Mouse (Mus musculus) midbrain, embryonic 16.5 days (tissue): ENCODE data around the gene Sem1. TPM values are rescaled to one million over a fixed set of nuclear protein-coding genes. Genes with fewer than 3 reads are reported as not detected.
"Not testable (repeated sequence)": the region's sequence is repeated elsewhere in the genome, so short reads cannot be mapped to it uniquely, and the experiment has no call there.

Source experiments
- ATAC-seq: fragments of 200-750 bp; cut with Nextera tagmentation; 2 replicates; pipeline ENCODE4 v1.8.0; 2017; ENCODE audit warnings: moderate TSS enrichment
- H3K27ac ChIP-seq: fragments of 300-500 bp; sonication (generic); 2 replicates; pipeline ENCODE4 v1.5.1; 2014; ENCODE audit warnings: mild to moderate bottlenecking, low read length, mixed read lengths
- H3K27me3 ChIP-seq: fragments of 300-500 bp; sonication (generic); 2 replicates; pipeline ENCODE4 v1.6.1; 2014; ENCODE audit warnings: low read depth, low read length, mixed read lengths; ENCODE audit not compliant: control insufficient read depth, insufficient read depth
- H3K36me3 ChIP-seq: fragments of 300-500 bp; sonication (generic); 2 replicates; pipeline ENCODE4 v1.6.1; 2014; ENCODE audit warnings: mild to moderate bottlenecking, low read length, moderate library complexity, mixed read lengths; ENCODE audit not compliant: control insufficient read depth, insufficient read depth
- H3K4me1 ChIP-seq: fragments of 300-500 bp; sonication (generic); 2 replicates; pipeline ENCODE4 v1.6.1; 2014; ENCODE audit warnings: mild to moderate bottlenecking, low read length, mixed read lengths; ENCODE audit not compliant: control insufficient read depth, insufficient read depth
- H3K4me2 ChIP-seq: fragments of 300-500 bp; sonication (generic); 2 replicates; pipeline ENCODE4 v1.6.1; 2014; ENCODE audit warnings: mild to moderate bottlenecking, low read length, mixed read lengths
- H3K4me3 ChIP-seq: fragments of 300-500 bp; sonication (generic); 2 replicates; pipeline ENCODE4 v1.5.1; 2014; ENCODE audit warnings: low read depth, mild to moderate bottlenecking, low read length, moderate library complexity, mixed read lengths
- H3K9ac ChIP-seq: fragments of 300-500 bp; sonication (generic); 2 replicates; pipeline ENCODE4 v1.6.1; 2014; ENCODE audit warnings: low read depth, low read length, mixed read lengths
- H3K9me3 ChIP-seq: fragments of 300-500 bp; sonication (generic); replicated peaks from 2 replicates; pipeline ENCODE4 v1.6.1; 2014; ENCODE audit warnings: mild to moderate bottlenecking, low read length, mixed read lengths; ENCODE audit not compliant: control insufficient read depth, poor library complexity, severe bottlenecking
- WGBS: fragments of 180-500 bp; shearing (Covaris S2); extraction: QIAGEN DNeasy Blood & Tissue Kit; methylation state at CpG from one replicate; pipeline ENCODE4 v1.1.7; 2014; 5-methylcytosine and 5-hydroxymethylcytosine counted together
- polyA plus RNA-seq: library from polyadenylated mRNA; unstranded; fragments of >200 nt; fragmentation: Nextera tagmentation; extraction: Ambion mirVana; gene quantifications from 2 replicates; pipeline ENCODE4 v1.2.1, GENCODE M21; 2015

Gene Sem1
- polyA plus RNA-seq, 1 experiment from 2014 or later = 118 TPM

DNA sequence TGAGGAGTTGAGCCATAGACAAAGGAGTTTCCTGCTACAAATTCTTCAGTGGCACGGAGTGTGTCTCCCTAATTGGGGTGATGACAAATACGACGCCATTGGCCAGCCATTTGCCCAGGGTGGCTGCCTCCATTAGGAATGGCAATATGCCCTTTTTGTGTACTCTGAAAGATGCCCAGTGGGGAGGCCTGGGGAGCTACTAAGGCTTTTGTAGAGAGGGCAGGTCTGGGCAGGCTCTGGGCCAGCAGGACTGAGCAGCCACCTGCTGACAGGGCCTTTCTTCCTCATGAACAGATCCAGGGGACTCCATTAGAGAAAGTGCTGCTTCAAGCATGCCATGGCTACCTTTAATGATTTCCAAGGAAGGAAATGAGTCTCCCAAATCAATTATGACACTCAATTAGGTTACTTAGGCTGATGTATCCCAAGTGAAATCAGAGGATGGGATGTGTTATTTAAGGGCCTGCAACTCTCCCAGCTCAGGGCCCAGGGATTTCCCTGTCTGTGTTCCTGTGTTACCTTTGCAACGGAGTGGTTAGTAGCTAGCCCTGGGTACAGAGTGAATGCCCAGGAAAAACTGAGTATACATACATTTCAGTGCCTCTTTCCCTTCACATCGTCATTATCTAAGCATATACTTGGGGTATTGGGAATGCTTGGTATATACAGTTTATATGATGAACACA is 41.5 kb downstream of the Sem1 start:
- ATAC-seq = no peak
- Histone ChIP-seq H3K4me1 (no peaks in the 10 kb centered on the region), H3K9me3 (no peaks in the 10 kb centered on the region), H3K4me3 (no peak overlapping the region), H3K9ac (no peak overlapping the region), H3K4me2 (no peak overlapping the region), H3K27ac (no peak overlapping the region), H3K27me3 (no peaks in the 10 kb centered on the region), H3K36me3 (no peaks in the 10 kb centered on the region)
- WGBS = 29% methylated on average over 5 of the region's 5 CpGs

DNA sequence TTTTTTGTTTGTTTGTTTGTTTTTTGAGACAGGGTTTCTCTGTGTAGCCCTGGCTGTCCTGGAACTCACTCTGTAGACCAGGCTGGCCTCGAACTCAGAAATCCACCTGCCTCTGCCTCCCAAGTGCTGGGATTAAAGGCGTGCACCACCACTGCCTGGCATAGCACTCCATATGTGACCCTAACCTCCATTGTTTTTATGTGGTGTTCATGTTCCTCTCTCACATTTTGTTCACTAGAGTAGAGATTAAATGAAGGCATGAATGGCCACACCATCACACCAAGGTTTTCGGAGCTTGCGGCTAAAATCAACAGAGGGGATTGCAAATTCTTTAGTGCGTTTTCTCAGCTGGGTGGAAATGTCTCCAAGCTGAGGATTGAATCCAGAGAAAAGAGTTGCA is 42.1 kb downstream of the Sem1 start:
- ATAC-seq, H3K36me3 ChIP-seq, H3K4me1 ChIP-seq: not testable (repeated sequence)

More for the DNA sequence above, 42.1 kb downstream of the Sem1 start:
- not testable (repeated sequence) for H3K27ac ChIP-seq, H3K4me2 ChIP-seq, H3K27me3 ChIP-seq, H3K9me3 ChIP-seq, H3K4me3 ChIP-seq, H3K9ac ChIP-seq
- WGBS = 58% methylated on average over 5 of the region's 5 CpGs
